Mouse (Mus musculus) right cerebral cortex, postnatal 36 days (tissue): ENCODE measurements around the gene Dnajb5.

Experiments used
- DNase-seq, 2 experiments: peaks; one replicate each; pipeline ENCODE4 v3.0.0; 2022; ENCODE audit warnings: low spot score in 2 of 2, mixed read lengths in 1 of 2

The Dnajb5 gene

GRCm38 (mm10) chr4:42943341-42943740 is 6.3 kb upstream of the Dnajb5 start:
- no peak for DNase-seq

- DNase-seq, result no peak
Measured at GRCm38 (mm10) chr4:42944185-42944584, 5.4 kb upstream of the Dnajb5 start.

- no peak for DNase-seq
Measured at GRCm38 (mm10) chr4:42945043-42945442, 4.6 kb upstream of the Dnajb5 start.

GRCm38 (mm10) chr4:42945445-42945844 is 4.2 kb upstream of the Dnajb5 start:
- DNase-seq, result no peak

- DNase-seq, result peak in 1 of 2 experiments; percentile 69
Measured at GRCm38 (mm10) chr4:42945952-42946351, 3.7 kb upstream of the Dnajb5 start.

- DNase-seq, result peak; percentile 94 to 95
Measured at GRCm38 (mm10) chr4:42946733-42947290, 2.8 kb upstream of the Dnajb5 start.

- peak in 1 of 2 experiments; percentile 60 for DNase-seq
Measured at GRCm38 (mm10) chr4:42948527-42948926, 1.1 kb upstream of the Dnajb5 start.

- no peak for DNase-seq
Measured at GRCm38 (mm10) chr4:42949051-42949675, 451 bp upstream of the Dnajb5 start.

- DNase-seq, result peak; percentile 88 to 91
Measured at GRCm38 (mm10) chr4:42950065-42950558, 498 bp downstream of the Dnajb5 start.

GRCm38 (mm10) chr4:42951206-42952195 is 1.9 kb downstream of the Dnajb5 start:
- no peak for DNase-seq

- no peak for DNase-seq
Measured at GRCm38 (mm10) chr4:42952563-42952962, 2.9 kb downstream of the Dnajb5 start.

- DNase-seq, result peak in 1 of 2 experiments; percentile 54
Measured at GRCm38 (mm10) chr4:42953435-42954094, 4.0 kb downstream of the Dnajb5 start.

- DNase-seq, result peak; percentile 66 to 79
Measured at GRCm38 (mm10) chr4:42954297-42954696, 4.7 kb downstream of the Dnajb5 start.

GRCm38 (mm10) chr4:42955200-42955599 is 5.6 kb downstream of the Dnajb5 start:
- no peak for DNase-seq

- no peak for DNase-seq
Measured at GRCm38 (mm10) chr4:42956581-42956980, 7.0 kb downstream of the Dnajb5 start.

GRCm38 (mm10) chr4:42957306-42957705 is 7.7 kb downstream of the Dnajb5 start:
- no peak for DNase-seq

GRCm38 (mm10) chr4:42957979-42958378 is 8.4 kb downstream of the Dnajb5 start:
- DNase-seq, result no peak

- DNase-seq, result no peak
Measured at GRCm38 (mm10) chr4:42958942-42959341, 9.3 kb downstream of the Dnajb5 start.

- no peak for DNase-seq
Measured at GRCm38 (mm10) chr4:42959382-42959781, 9.8 kb downstream of the Dnajb5 start.

GRCm38 (mm10) chr4:42961592-42961991 is 12.0 kb downstream of the Dnajb5 start:
- DNase-seq, result peak in 1 of 2 experiments; percentile 67

GRCm38 (mm10) chr4:42963480-42963879 is 13.9 kb downstream of the Dnajb5 start:
- no peak for DNase-seq
